In the genomic region with DNA sequence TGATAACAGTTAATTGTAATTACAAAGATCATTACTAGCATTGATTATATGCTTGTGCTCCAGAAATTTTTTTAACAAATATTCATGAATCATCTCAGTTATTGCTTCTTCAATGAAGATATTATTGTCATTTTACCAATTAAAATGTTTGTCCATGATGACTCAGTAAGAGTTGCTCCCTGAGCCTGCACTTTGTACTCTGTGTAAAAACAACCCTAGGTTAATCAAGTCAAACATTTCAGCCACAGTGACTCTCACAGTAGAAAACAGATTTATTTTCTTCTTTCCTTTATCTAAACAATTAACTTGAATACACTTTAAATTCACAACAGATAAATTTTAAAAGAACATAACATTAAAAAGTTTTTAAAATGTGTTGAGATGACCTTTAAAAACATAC, we compare ENCODE assay signal across 28 mouse cellular contexts.
"Had no signal": no experiment of that assay in that cellular context is flagged by ENCODE, and none has a peak within 500 bp of the region (broad histone marks: within the 10 kb centered on the region; RNA-seq: fewer than 3 reads in every experiment).

No protein-coding gene starts in this region.

- H3K9me3 ChIP-seq: embryonic facial prominence, embryonic 10.5 days; embryonic facial prominence, embryonic 12.5 days; embryonic facial prominence, embryonic 13.5 days; embryonic facial prominence, embryonic 15.5 days; forebrain, embryonic 10.5 days; forebrain, embryonic 12.5 days; forebrain, embryonic 13.5 days; forebrain, embryonic 15.5 days had no signal

- H3K27ac ChIP-seq: embryonic facial prominence, embryonic 10.5 days; embryonic facial prominence, embryonic 12.5 days; embryonic facial prominence, embryonic 13.5 days; embryonic facial prominence, embryonic 15.5 days; forebrain, embryonic 10.5 days; forebrain, embryonic 12.5 days; forebrain, embryonic 13.5 days; forebrain, embryonic 15.5 days; gastrocnemius, adult 2 months had no signal

- H3K4me2 ChIP-seq: embryonic facial prominence, embryonic 12.5 days; embryonic facial prominence, embryonic 13.5 days; embryonic facial prominence, embryonic 15.5 days; forebrain, embryonic 12.5 days; forebrain, embryonic 13.5 days; forebrain, embryonic 15.5 days had no signal

- H3K27me3 ChIP-seq: embryonic facial prominence, embryonic 12.5 days; embryonic facial prominence, embryonic 13.5 days; embryonic facial prominence, embryonic 15.5 days; forebrain, embryonic 12.5 days; forebrain, embryonic 13.5 days; forebrain, embryonic 15.5 days had no signal

- DNase-seq: cerebellum, adult 18-20 months; cerebellum, adult 2 months; cerebellum, adult 8-10 months; cerebellum, adult 9-10 months; cerebellum, adult 9-11 months; cerebellum, postnatal 10 days; cerebellum, postnatal 14 days; cerebellum, postnatal 25 days; cerebellum, postnatal 36 days; embryo, embryonic 11 days; forebrain, postnatal 0 days; gastrocnemius, adult 2 months; gastrocnemius, postnatal 10 days; gastrocnemius, postnatal 14 days; gastrocnemius, postnatal 25 days; gastrocnemius, postnatal 36 days; heart, adult 11 months had no signal

- H3K4me3 ChIP-seq: embryonic facial prominence, embryonic 10.5 days; embryonic facial prominence, embryonic 12.5 days; embryonic facial prominence, embryonic 13.5 days; embryonic facial prominence, embryonic 15.5 days; erythroblast, embryonic 14.5 days; forebrain, embryonic 10.5 days; forebrain, embryonic 12.5 days; forebrain, embryonic 13.5 days; forebrain, embryonic 15.5 days; gastrocnemius, adult 2 months had no signal

- H3K36me3 ChIP-seq: embryonic facial prominence, embryonic 10.5 days; embryonic facial prominence, embryonic 12.5 days; embryonic facial prominence, embryonic 13.5 days; embryonic facial prominence, embryonic 15.5 days; forebrain, embryonic 10.5 days; forebrain, embryonic 12.5 days; forebrain, embryonic 15.5 days had no signal

- H3K9ac ChIP-seq: embryonic facial prominence, embryonic 12.5 days; embryonic facial prominence, embryonic 13.5 days; embryonic facial prominence, embryonic 15.5 days; forebrain, embryonic 12.5 days; forebrain, embryonic 13.5 days; forebrain, embryonic 15.5 days; forebrain, postnatal 0 days had no signal

- ATAC-seq: forebrain, embryonic 13.5 days; forebrain, embryonic 14.5 days; forebrain, embryonic 15.5 days; forebrain, embryonic 16.5 days; forebrain, postnatal 0 days had no signal

- H3K4me1 ChIP-seq: embryonic facial prominence, embryonic 10.5 days; embryonic facial prominence, embryonic 12.5 days; embryonic facial prominence, embryonic 13.5 days; embryonic facial prominence, embryonic 15.5 days; forebrain, embryonic 10.5 days; forebrain, embryonic 12.5 days; forebrain, embryonic 13.5 days; forebrain, embryonic 15.5 days had no signal
